Mouse (Mus musculus) myocyte (in vitro differentiated cells): ENCODE data around the gene Gm49373.

Experiments used
- CEBPB ChIP-seq: IDR thresholded peaks from 2 replicates; pipeline ENCODE4 v1.6.1; 2011; ENCODE audit warnings: mild to moderate bottlenecking, moderate library complexity; ENCODE audit not compliant: poor library complexity, insufficient read depth, severe bottlenecking
- E2F4 ChIP-seq: IDR thresholded peaks from one replicate; pipeline ENCODE4 v1.6.1; 2011; ENCODE audit warnings: mild to moderate bottlenecking, control low read depth, moderate library complexity; ENCODE audit not compliant: insufficient read depth
- MYOD1 ChIP-seq, 3 experiments: IDR thresholded peaks; one replicate each; pipeline ENCODE4 v1.6.1; 2011; ENCODE audit warnings: control low read depth in 2 of 3, low read depth in 2 of 3, mild to moderate bottlenecking in 2 of 3, moderate library complexity in 1 of 3; ENCODE audit not compliant: insufficient read length in 2 of 3, control insufficient read depth in 1 of 3
- MYOG ChIP-seq, 3 experiments: IDR thresholded peaks; one replicate each; pipeline ENCODE4 v1.6.1; 2011; ENCODE audit warnings: control low read depth in 2 of 3, low read depth in 2 of 3, mild to moderate bottlenecking in 2 of 3; ENCODE audit not compliant: insufficient read length in 2 of 3, control insufficient read depth in 1 of 3, insufficient read depth in 1 of 3
- POLR2A ChIP-seq: IDR thresholded peaks from one replicate; pipeline ENCODE4 v1.6.1; 2011; ENCODE audit warnings: low read depth, mild to moderate bottlenecking, control low read depth, moderate library complexity; ENCODE audit not compliant: insufficient read length
- POLR2AphosphoS2 ChIP-seq: IDR thresholded peaks from one replicate; pipeline ENCODE4 v1.6.1; 2011; ENCODE audit warnings: low read depth, control low read depth; ENCODE audit not compliant: insufficient read length
- TCF12 ChIP-seq: IDR thresholded peaks from one replicate; pipeline ENCODE4 v1.6.1; 2011; ENCODE audit warnings: mild to moderate bottlenecking, control low read depth; ENCODE audit not compliant: poor library complexity, insufficient read depth, severe bottlenecking
- USF1 ChIP-seq: IDR thresholded peaks from one replicate; pipeline ENCODE4 v1.6.1; 2011; ENCODE audit warnings: low read depth, mild to moderate bottlenecking, control low read depth, moderate library complexity

- TF ChIP-seq TCF12 (no peak), POLR2AphosphoS2 (no peak), POLR2A (no peak), E2F4 (no peak), USF1 (no peak), MYOG (IDR thresholded peaks at IDR 0.05; ENCODE audit: control insufficient read depth in 1 of 3, insufficient read depth in 1 of 3, insufficient read length in 2 of 3, low read depth in 2 of 3) (no peak), CEBPB (no peak), MYOD1 (IDR thresholded peaks at IDR 0.05; ENCODE audit: control insufficient read depth in 1 of 3, insufficient read length in 2 of 3, low read depth in 2 of 3) (no peak)
Observed at GRCm38 (mm10) chr9:21090972-21091706, 18.2 kb upstream of the Gm49373 start.
